Mouse (Mus musculus): ENCODE results near the gene Tox3.

GRCm38 (mm10) chr8:90243957-90244356, 104.2 kb downstream of the Tox3 start:
- TF ChIP-seq EP300 (IDR thresholded peaks at IDR 0.05; ENCODE audit: low read depth) (no peak), CTCF (IDR thresholded peaks at IDR 0.05; ENCODE audit: low read depth) (no peak)
